Mouse (Mus musculus) CH12.LX (cell line): ENCODE data around the gene Galnt4. TPM values are rescaled to one million over a fixed set of nuclear protein-coding genes. Genes with fewer than 3 reads are reported as not detected.

ENCODE experiments used
- DNase-seq: peaks from one replicate; pipeline ENCODE4 v3.0.0-alpha.2; 2013; ENCODE audit errors: extremely low read depth
- H3K27ac ChIP-seq: 2 replicates; pipeline ENCODE4 v1.5.1; 2012; ENCODE audit warnings: low read depth, mild to moderate bottlenecking, control low read depth, moderate library complexity; ENCODE audit not compliant: insufficient read depth
- H3K27me3 ChIP-seq: replicated peaks from 2 replicates; pipeline ENCODE3; 2012; ENCODE audit warnings: inconsistent platforms
- H3K36me3 ChIP-seq, 2 experiments: replicated peaks in 1 of 2; 2 replicates each; pipeline versions ENCODE3 to v1.6.1; 2012; ENCODE audit warnings: inconsistent platforms in 1 of 2, low read length in 1 of 2, mild to moderate bottlenecking in 1 of 2, mixed read lengths in 1 of 2, moderate library complexity in 1 of 2; ENCODE audit not compliant: control insufficient read depth in 1 of 2, insufficient read depth in 1 of 2
- H3K4me1 ChIP-seq, 2 experiments: 2 replicates each; pipeline ENCODE4 v1.6.1; 2012; ENCODE audit warnings: inconsistent platforms in 1 of 2, moderate library complexity in 1 of 2; ENCODE audit not compliant: insufficient read depth in 2 of 2, control insufficient read depth in 1 of 2
- H3K4me2 ChIP-seq: 2 replicates; pipeline ENCODE4 v1.6.1; 2012; ENCODE audit warnings: low read depth, mild to moderate bottlenecking, control low read depth; ENCODE audit not compliant: poor library complexity, insufficient read depth, severe bottlenecking
- H3K4me3 ChIP-seq, 3 experiments: fragments of 150-350 bp in 1 of 3; sonication (generic) in 1 of 3; replicated peaks in 1 of 3; 2 replicates each; pipeline versions ENCODE3 to v1.5.1; 2011 to 2012; ENCODE audit warnings: low read depth in 2 of 3, low read length in 2 of 3, mild to moderate bottlenecking in 2 of 3, moderate library complexity in 2 of 3, control low read depth in 1 of 3, improper control_type of control experiment in 1 of 3, inconsistent platforms in 1 of 3, mixed read lengths in 1 of 3; ENCODE audit not compliant: poor library complexity in 1 of 3
- H3K79me2 ChIP-seq: replicated peaks from 2 replicates; pipeline ENCODE4 v1.6.1; 2012; ENCODE audit warnings: mild to moderate bottlenecking, moderate library complexity; ENCODE audit not compliant: control insufficient read depth, poor library complexity, insufficient read depth, severe bottlenecking; ENCODE audit errors: extremely low read depth
- H3K9ac ChIP-seq: 2 replicates; pipeline ENCODE4 v1.6.1; 2012; ENCODE audit warnings: low read depth, mild to moderate bottlenecking, control low read depth, moderate library complexity; ENCODE audit not compliant: insufficient read depth
- H3K9me3 ChIP-seq: replicated peaks from 2 replicates; pipeline ENCODE3; 2012; ENCODE audit warnings: low read length, inconsistent platforms, mixed read lengths
- CTCF ChIP-seq, 2 experiments: IDR thresholded peaks in 1 of 2; conservative IDR thresholded peaks in 1 of 2; 2 replicates each; pipeline ENCODE4 v1.5.1; 2011 to 2012; ENCODE audit warnings: low read depth in 2 of 2, low read length in 2 of 2, improper control_type of control experiment in 1 of 2, inconsistent platforms in 1 of 2, mild to moderate bottlenecking in 1 of 2, moderate library complexity in 1 of 2
- KAT2A ChIP-seq: IDR thresholded peaks from 2 replicates; pipeline ENCODE4 v1.6.1; 2012; ENCODE audit warnings: low read length, improper control_type of control experiment, inconsistent platforms; ENCODE audit not compliant: insufficient replicate concordance
- MAX ChIP-seq: IDR thresholded peaks from 2 replicates; pipeline ENCODE4 v1.6.1; 2011; ENCODE audit warnings: low read length, improper control_type of control experiment
- POLR2A ChIP-seq: IDR thresholded peaks from 2 replicates; pipeline ENCODE4 v1.6.1; 2011; ENCODE audit warnings: low read depth, mild to moderate bottlenecking, improper control_type of control experiment, low read length
- RAD21 ChIP-seq: IDR thresholded peaks from 2 replicates; pipeline ENCODE4 v1.6.1; 2011; ENCODE audit warnings: low read depth, mild to moderate bottlenecking, low read length, improper control_type of control experiment, moderate library complexity
- SMC3 ChIP-seq: IDR thresholded peaks from 2 replicates; pipeline ENCODE4 v1.6.1; 2011; ENCODE audit warnings: low read depth, low read length, improper control_type of control experiment
- TBP ChIP-seq: conservative IDR thresholded peaks from 2 replicates; pipeline ENCODE4 v1.6.1; 2011; ENCODE audit warnings: low read depth, low read length, improper control_type of control experiment
- USF2 ChIP-seq: conservative IDR thresholded peaks from 2 replicates; pipeline ENCODE4 v1.6.1; 2011; ENCODE audit warnings: low read depth, low read length, improper control_type of control experiment
- ZKSCAN1 ChIP-seq: IDR thresholded peaks from 2 replicates; pipeline ENCODE4 v1.6.1; 2012; ENCODE audit warnings: low read depth, inconsistent platforms, low read length, improper control_type of control experiment, borderline replicate concordance
- dilution Hi-C: fragments of 300-500 bp; cut with MboI; formaldehyde crosslinking; loops from 2 replicates; pipeline ENCODE4 v1.14.3; 2020; ENCODE audit warnings: low sequenced_read_pairs; ENCODE audit not compliant: extremely low pct_unique_long_range_greater_than_20kb, extremely low pct_ligation_motif_present
- in situ Hi-C: fragments of 300-500 bp; cut with MboI; formaldehyde crosslinking; loops from 3 replicates; pipeline ENCODE4 v1.14.3; 2019; ENCODE audit warnings: low sequenced_read_pairs, low pct_ligation_motif_present, low pct_unique_long_range_greater_than_20kb, mixed read lengths
- polyA plus RNA-seq: library from polyadenylated mRNA; unstranded; fragments of >175 nt; gene quantifications from 2 replicates; pipeline ENCODE4 v1.2.1, GENCODE M21; 2012; ENCODE audit warnings: low read depth; ENCODE audit not compliant: insufficient read length
- total RNA-seq, 2 experiments: library from RNA; depleted of rRNA; stranded (reverse); fragments of 300-350 nt in 1 of 2; fragments of >200 nt in 1 of 2; gene quantifications; 2 replicates each; pipeline ENCODE4 v1.2.3; 2012 to 2014

Galnt4 gene
- total and polyA plus RNA-seq, 3 experiments, result 4.4 to 4.7 (median 4.6) TPM

DNA sequence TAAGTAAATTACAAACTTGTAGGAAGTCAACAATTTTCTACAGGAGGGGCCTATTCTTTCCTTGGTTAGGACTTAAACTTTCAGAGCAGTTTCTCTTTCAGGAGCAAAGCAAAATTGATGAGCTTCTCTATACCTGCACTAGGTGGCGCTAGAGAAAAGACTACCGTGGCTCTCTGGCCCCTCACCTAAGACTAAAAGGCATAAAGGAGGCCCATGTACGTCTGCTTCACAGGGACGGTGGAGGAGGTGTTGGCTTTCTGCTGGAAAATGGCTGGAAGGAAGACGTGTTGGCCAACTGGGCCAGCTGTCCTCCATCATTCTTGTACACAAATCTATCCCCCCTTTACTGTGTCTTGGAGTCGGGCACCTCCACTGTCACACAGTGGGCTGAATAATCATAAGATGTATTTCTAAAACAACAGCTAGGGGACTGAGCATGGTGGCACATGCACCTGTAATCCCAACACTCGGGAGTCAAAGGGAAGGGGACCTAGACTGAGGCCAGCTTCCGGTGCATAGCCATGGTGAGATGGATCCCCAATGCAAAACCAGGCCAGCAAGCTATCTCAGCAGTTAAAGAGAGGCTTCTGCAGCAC lies 54.1 kb downstream of the Galnt4 start:
- Histone ChIP-seq H3K27ac (no peak overlapping the region), H3K9ac (no peak overlapping the region), H3K4me3 (no peak overlapping the region), H3K79me2 (no peaks in the 10 kb centered on the region), H3K4me1 (peaks cover 0 to 7% of the 10 kb centered on the region in 2 experiments; a peak in 2 of 4 replicates), H3K9me3 (no peaks in the 10 kb centered on the region), H3K4me2 (no peak overlapping the region), H3K27me3 (no peaks in the 10 kb centered on the region), H3K36me3 (peaks cover 5 to 40% of the 10 kb centered on the region in 2 experiments)
- peak; percentile 51 for DNase-seq
- TF ChIP-seq CTCF (conservative IDR thresholded peaks at IDR 0.05 in 1 of 2, IDR thresholded peaks at IDR 0.05 in 1 of 2; ENCODE audit: low read depth in 2 of 2, low read length in 2 of 2) (peak; percentile 46 to 84; a peak in 3 of 4 replicates), KAT2A (no peak), USF2 (no peak), POLR2A (no peak), TBP (no peak), RAD21 (peak; percentile 71), SMC3 (peak; percentile 70), ZKSCAN1 (no peak), MAX (no peak)
- in situ Hi-C loops (no loop called here), dilution Hi-C loops (no loop called here)

Other genes starting within 250 kb of the Galnt4 start
- gene Atp2b1, start 193.8 kb upstream of the Galnt4 start, total RNA-seq (2012; rRNA removed), result 29.8 and 31.7 TPM in 2 replicates
- gene Atp2b1, start 193.8 kb upstream of the Galnt4 start, total RNA-seq (2014; rRNA removed), result 21.2 and 25.0 TPM in 2 replicates
- 41.7 and 49.7 TPM in 2 replicates for gene Atp2b1, start 193.8 kb upstream of the Galnt4 start, polyA plus RNA-seq
- gene Poc1b, start 1.1 kb upstream of the Galnt4 start, total RNA-seq (2012; rRNA removed), result 5.0 and 5.6 TPM in 2 replicates
- gene Poc1b, start 1.1 kb upstream of the Galnt4 start, total RNA-seq (2014; rRNA removed), result 3.8 and 4.0 TPM in 2 replicates
- 17.4 and 18.2 TPM in 2 replicates for gene Poc1b, start 1.1 kb upstream of the Galnt4 start, polyA plus RNA-seq
- gene Phxr2, start 18.2 kb downstream of the Galnt4 start, total RNA-seq (2012; rRNA removed), result not detected in 2 replicates
- not detected in 2 replicates for gene Phxr2, start 18.2 kb downstream of the Galnt4 start, total RNA-seq (2014; rRNA removed)
- gene Phxr2, start 18.2 kb downstream of the Galnt4 start, polyA plus RNA-seq, result not detected in 2 replicates
- 6.2 and 7.6 TPM in 2 replicates for gene Dusp6, start 155.1 kb downstream of the Galnt4 start, total RNA-seq (2012; rRNA removed)
- 11.6 and 13.5 TPM in 2 replicates for gene Dusp6, start 155.1 kb downstream of the Galnt4 start, total RNA-seq (2014; rRNA removed)
- 4.1 and 6.1 TPM in 2 replicates for gene Dusp6, start 155.1 kb downstream of the Galnt4 start, polyA plus RNA-seq